Mouse (Mus musculus): ENCODE data around the gene Cdk5. TPM values are rescaled to one million over a fixed set of nuclear protein-coding genes. Genes with fewer than 3 reads are reported as not detected.

Gene Cdk5
- polyA plus RNA-seq, 1 experiment from 2014 or later, result 115 TPM

DNA sequence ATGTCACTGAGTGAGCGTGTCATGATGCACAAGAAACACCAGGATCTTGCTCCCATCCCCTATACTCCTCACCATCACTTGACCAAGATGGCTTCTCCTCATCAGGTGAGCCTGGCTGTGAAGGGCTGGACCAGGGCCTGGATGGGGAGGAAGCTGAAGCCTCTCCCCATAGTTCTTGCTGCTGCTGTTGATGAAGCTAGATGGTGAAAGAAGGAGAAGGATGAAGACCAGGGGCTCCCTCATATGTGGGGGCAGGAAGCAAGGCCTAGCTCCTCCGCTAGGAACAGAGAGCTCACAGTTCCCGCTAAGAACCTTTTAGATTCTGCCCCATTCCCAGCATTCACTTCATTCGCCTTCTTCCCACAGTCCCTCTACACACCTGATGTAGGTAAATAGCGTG, 38.0 kb downstream of the Cdk5 start:
- DNase-seq (ENCODE audit: low spot score) (no peak), ATAC-seq (ENCODE audit: low FRiP score) (no peak)
- Histone ChIP-seq H3K9me3 (ENCODE audit: control insufficient read depth, low read length) (no peaks in the 10 kb centered on the region), H3K9ac (no peak overlapping the region), H3K36me3 (replicated peaks; ENCODE audit: control insufficient read depth, insufficient read depth) (no peaks in the 10 kb centered on the region), H3K27me3 (ENCODE audit: control insufficient read depth, insufficient read depth, low read length) (peaks cover 27% of the 10 kb centered on the region), H3K4me3 (replicated peaks; ENCODE audit: low read length) (no peak overlapping the region), H3K4me2 (replicated peaks) (no peak overlapping the region), H3K27ac (no peak overlapping the region), H3K4me1 (replicated peaks; ENCODE audit: control insufficient read depth, insufficient read depth, low read length) (peaks cover 14% of the 10 kb centered on the region)
- WGBS, result 91% methylated on average over 5 of the region's 5 CpGs

DNA sequence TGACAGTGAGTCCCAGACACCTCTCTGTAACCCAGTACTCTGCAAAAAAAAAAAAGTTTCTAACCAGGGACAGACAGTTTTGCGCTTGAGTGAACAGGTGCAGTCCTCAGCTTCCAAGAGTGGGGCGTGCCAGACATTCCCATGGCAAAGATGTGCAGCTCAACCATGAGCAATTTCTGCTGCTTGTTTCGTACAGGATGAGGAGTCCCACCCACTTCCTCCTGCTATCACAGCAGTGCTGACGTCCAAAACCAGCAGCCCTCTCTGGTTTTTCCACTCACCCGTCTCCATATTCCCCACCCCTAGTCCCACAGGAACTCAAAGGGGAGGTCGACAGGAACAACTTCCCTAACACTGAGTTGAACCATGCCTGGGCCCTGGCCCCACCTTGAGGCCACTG, 38.9 kb downstream of the Cdk5 start:
- no peaks in the 10 kb centered on the region for H3K36me3 ChIP-seq (replicated peaks; ENCODE audit: control insufficient read depth, insufficient read depth)
- H3K4me1 ChIP-seq (replicated peaks; ENCODE audit: control insufficient read depth, insufficient read depth, low read length), result peaks cover 14% of the 10 kb centered on the region
- no peak for ATAC-seq (ENCODE audit: low FRiP score)
- no peak overlapping the region for H3K4me3 ChIP-seq (replicated peaks; ENCODE audit: low read length)
- H3K9ac ChIP-seq, result no peak overlapping the region
- peaks cover 23% of the 10 kb centered on the region for H3K27me3 ChIP-seq (ENCODE audit: control insufficient read depth, insufficient read depth, low read length)
- no peak overlapping the region for H3K27ac ChIP-seq
- no peak for DNase-seq (ENCODE audit: low spot score)
- H3K4me2 ChIP-seq (replicated peaks), result peak overlapping the region; percentile 67
- WGBS, result 69% methylated on average over 6 of the region's 6 CpGs
- no peaks in the 10 kb centered on the region for H3K9me3 ChIP-seq (ENCODE audit: control insufficient read depth, low read length)

DNA sequence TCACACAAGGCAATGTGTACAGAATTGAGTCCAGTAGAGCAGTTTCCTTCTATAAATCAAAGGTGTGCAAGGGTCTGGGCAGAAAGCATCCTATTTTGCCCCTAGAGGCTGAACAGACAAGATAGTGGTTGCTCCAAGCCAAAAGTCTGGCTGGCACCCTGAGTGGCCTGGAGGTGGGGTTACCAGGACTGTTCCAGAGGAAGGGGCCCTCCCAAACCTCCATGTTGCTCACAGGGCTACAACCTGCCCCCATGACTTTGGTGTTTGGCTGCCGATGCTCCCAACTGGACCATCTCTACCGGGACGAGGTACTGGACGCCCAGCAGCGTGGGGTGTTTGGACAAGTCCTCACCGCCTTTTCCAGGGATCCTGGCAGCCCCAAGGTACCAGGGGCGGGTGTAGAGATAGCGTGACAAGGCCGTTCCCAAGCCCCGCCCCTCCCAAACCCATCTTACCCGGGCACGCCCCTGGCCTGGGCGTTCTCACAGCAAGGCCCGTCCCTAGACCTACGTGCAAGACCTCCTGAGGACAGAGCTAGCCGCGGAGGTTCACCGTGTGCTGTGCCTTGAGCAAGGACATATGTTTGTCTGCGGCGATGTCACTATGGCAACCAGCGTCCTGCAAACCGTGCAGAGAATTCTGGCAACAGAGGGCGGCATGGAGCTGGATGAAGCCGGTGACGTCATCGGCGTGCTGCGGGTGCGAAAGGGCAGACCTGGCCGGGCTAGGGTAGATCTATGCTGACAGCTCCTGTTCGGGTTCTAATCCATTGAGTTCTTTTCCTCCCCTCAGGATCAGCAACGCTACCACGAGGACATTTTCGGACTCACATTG, 40.1 kb downstream of the Cdk5 start:
- H3K4me1 ChIP-seq (replicated peaks; ENCODE audit: control insufficient read depth, insufficient read depth, low read length), result peaks cover 14% of the 10 kb centered on the region
- H3K4me3 ChIP-seq (replicated peaks; ENCODE audit: low read length), result peak overlapping the region; percentile 43
- H3K27me3 ChIP-seq (ENCODE audit: control insufficient read depth, insufficient read depth, low read length), result peaks cover 16% of the 10 kb centered on the region; the same call in 1 of the 2 replicates
- peak overlapping the region; percentile 67 for H3K4me2 ChIP-seq (replicated peaks)
- ATAC-seq (ENCODE audit: low FRiP score), result peak; percentile 80
- WGBS, result 2% methylated on average over 34 of the region's 34 CpGs
- DNase-seq (ENCODE audit: low spot score), result peak; percentile 90
- H3K27ac ChIP-seq, result peak overlapping the region; percentile 75
- H3K9me3 ChIP-seq (ENCODE audit: control insufficient read depth, low read length), result no peaks in the 10 kb centered on the region
- no peaks in the 10 kb centered on the region for H3K36me3 ChIP-seq (replicated peaks; ENCODE audit: control insufficient read depth, insufficient read depth)
- peak overlapping the region; percentile 63 for H3K9ac ChIP-seq

DNA sequence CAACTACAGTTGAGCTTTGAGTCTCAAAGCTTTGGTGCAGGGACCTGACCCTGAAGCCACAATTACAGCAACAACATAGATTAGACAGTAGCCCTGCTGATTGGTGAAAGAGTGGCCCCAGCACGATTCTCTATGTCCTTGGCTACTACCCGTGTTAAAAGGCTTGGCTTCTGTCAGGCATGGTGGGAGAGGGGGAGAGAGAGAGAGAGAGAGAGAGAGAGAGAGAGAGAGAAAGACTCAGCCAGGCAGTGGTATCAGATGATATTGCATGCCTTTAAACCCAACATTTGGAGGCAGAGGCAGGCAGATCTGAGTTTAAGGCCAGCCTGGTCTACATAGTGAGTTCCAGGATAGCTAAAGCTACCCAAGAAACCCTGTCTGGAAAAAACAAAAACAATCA, 41.3 kb downstream of the Cdk5 start:
- WGBS, result 62% methylated on average over 2 of the region's 2 CpGs

DNA sequence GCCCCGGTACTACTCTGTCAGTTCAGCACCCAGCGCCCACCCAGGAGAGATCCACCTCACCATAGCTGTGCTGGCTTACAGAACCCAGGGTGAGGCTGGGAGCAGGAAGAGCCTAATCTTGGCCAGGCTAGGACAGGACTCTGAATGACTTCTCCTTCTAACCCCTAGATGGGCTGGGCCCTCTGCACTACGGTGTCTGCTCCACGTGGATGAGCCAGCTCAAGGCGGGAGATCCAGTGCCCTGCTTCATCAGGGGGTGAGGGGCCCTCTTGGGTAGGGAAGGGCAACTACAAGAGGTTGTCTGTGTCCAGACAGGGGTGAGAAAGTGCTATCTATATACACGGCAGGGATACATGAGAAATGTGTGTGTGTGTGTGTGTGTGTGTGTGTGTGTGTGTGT, 41.8 kb downstream of the Cdk5 start:
- Histone ChIP-seq H3K27me3 (ENCODE audit: control insufficient read depth, insufficient read depth, low read length) (peaks cover 8% of the 10 kb centered on the region; the same call in 1 of the 2 replicates), H3K4me1 (replicated peaks; ENCODE audit: control insufficient read depth, insufficient read depth, low read length) (peaks cover 4% of the 10 kb centered on the region; the same call in 1 of the 2 replicates), H3K4me2 (replicated peaks) (no peak overlapping the region), H3K27ac (no peak overlapping the region), H3K4me3 (replicated peaks; ENCODE audit: low read length) (no peak overlapping the region), H3K9me3 (ENCODE audit: control insufficient read depth, low read length) (no peaks in the 10 kb centered on the region), H3K36me3 (replicated peaks; ENCODE audit: control insufficient read depth, insufficient read depth) (no peaks in the 10 kb centered on the region), H3K9ac (no peak overlapping the region)
- no peak for DNase-seq (ENCODE audit: low spot score)
- no peak for ATAC-seq (ENCODE audit: low FRiP score)
- 76% methylated on average over 6 of the region's 6 CpGs for WGBS

More for the DNA sequence above, 41.3 kb downstream of the Cdk5 start:
- H3K9me3 ChIP-seq (ENCODE audit: control insufficient read depth, low read length), result no peaks in the 10 kb centered on the region
- no peak overlapping the region for H3K27ac ChIP-seq
- no peak overlapping the region for H3K9ac ChIP-seq
- no peaks in the 10 kb centered on the region for H3K36me3 ChIP-seq (replicated peaks; ENCODE audit: control insufficient read depth, insufficient read depth)
- H3K27me3 ChIP-seq (ENCODE audit: control insufficient read depth, insufficient read depth, low read length), result peaks cover 11% of the 10 kb centered on the region; the same call in 1 of the 2 replicates
- H3K4me3 ChIP-seq (replicated peaks; ENCODE audit: low read length), result no peak overlapping the region
- no peak overlapping the region for H3K4me2 ChIP-seq (replicated peaks)
- no peak for DNase-seq (ENCODE audit: low spot score)
- H3K4me1 ChIP-seq (replicated peaks; ENCODE audit: control insufficient read depth, insufficient read depth, low read length), result peaks cover 6% of the 10 kb centered on the region; the same call in 1 of the 2 replicates
- no peak for ATAC-seq (ENCODE audit: low FRiP score)

DNA sequence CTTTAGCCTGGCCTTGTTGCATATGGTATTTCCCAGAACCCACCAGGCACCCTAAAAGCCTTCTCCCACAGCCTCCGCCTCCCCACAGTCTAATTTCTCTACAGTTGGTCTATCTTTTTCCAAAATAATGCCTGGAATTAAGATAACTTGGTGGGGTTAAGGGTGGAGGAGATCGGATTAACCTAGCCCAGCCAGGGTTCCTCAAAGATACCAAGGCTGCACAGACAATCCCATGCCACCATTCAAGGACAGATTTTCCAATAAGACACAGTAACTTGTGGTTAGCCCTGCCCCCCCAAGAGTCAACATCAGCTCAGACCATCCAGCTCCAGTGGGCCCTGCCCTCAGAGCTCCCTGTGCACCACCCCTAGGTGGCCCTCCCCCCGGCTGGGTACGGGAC, 42.8 kb downstream of the Cdk5 start:
- Histone ChIP-seq H3K36me3 (replicated peaks; ENCODE audit: control insufficient read depth, insufficient read depth) (no peaks in the 10 kb centered on the region), H3K9ac (no peak overlapping the region), H3K4me2 (replicated peaks) (no peak overlapping the region), H3K27ac (no peak overlapping the region), H3K9me3 (ENCODE audit: control insufficient read depth, low read length) (no peaks in the 10 kb centered on the region), H3K4me3 (replicated peaks; ENCODE audit: low read length) (no peak overlapping the region), H3K27me3 (ENCODE audit: control insufficient read depth, insufficient read depth, low read length) (no peaks in the 10 kb centered on the region), H3K4me1 (replicated peaks; ENCODE audit: control insufficient read depth, insufficient read depth, low read length) (peaks cover 4% of the 10 kb centered on the region; the same call in 1 of the 2 replicates)
- DNase-seq (ENCODE audit: low spot score) (no peak), ATAC-seq (ENCODE audit: low FRiP score) (no peak)
- WGBS, result 91% methylated on average over 4 of the region's 4 CpGs

DNA sequence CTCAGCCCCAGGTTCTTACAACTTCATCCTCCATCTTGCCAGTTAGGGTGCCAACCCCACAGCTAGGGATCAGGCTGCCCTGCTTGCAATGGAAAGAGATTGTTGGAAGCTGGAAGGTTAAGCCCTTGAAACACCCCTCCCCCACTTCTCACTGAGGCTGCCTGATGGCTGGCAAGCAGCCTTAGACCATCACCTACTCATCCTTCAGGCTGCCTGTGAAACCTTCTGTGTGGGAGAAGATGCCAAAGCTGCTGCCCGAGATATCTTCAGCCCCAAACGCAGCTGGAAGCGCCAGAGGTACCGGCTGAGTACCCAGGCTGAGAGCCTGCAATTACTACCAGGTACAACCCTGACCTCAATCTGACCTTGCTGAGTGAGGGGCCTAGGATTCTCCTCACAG, 43.8 kb downstream of the Cdk5 start:
- peaks cover 4% of the 10 kb centered on the region; the same call in 1 of the 2 replicates for H3K4me1 ChIP-seq (replicated peaks; ENCODE audit: control insufficient read depth, insufficient read depth, low read length)
- DNase-seq (ENCODE audit: low spot score) (no peak), ATAC-seq (ENCODE audit: low FRiP score) (no peak)
- H3K9me3 ChIP-seq (ENCODE audit: control insufficient read depth, low read length), result no peaks in the 10 kb centered on the region
- no peak overlapping the region for H3K9ac ChIP-seq
- WGBS, result 80% methylated on average over 4 of the region's 4 CpGs
- H3K4me3 ChIP-seq (replicated peaks; ENCODE audit: low read length), result no peak overlapping the region
- no peaks in the 10 kb centered on the region for H3K36me3 ChIP-seq (replicated peaks; ENCODE audit: control insufficient read depth, insufficient read depth)
- H3K4me2 ChIP-seq (replicated peaks), result no peak overlapping the region
- H3K27me3 ChIP-seq (ENCODE audit: control insufficient read depth, insufficient read depth, low read length), result no peaks in the 10 kb centered on the region
- no peak overlapping the region for H3K27ac ChIP-seq

DNA sequence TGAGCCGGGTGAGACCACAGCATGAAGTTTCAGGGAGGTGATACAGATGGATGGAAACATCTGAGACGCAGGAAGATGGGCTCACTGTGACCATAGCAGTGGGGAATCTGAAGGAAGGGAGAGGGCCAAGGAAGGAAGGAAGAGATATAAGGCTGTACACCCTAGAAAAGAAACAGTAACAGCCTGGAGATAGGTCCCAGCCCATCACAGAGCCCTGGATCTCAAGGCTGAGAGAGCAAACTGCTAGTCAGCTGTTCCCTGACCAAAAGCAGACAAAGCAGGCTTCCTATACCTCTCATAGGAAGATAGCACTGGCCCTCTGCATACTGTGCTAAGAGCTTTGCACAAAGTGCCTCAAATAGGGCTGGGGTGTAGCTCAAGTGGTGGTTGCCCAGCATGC, 44.6 kb downstream of the Cdk5 start:
- Histone ChIP-seq H3K4me2 (replicated peaks) (no peak overlapping the region), H3K4me1 (replicated peaks; ENCODE audit: control insufficient read depth, insufficient read depth, low read length) (peaks cover 4% of the 10 kb centered on the region; the same call in 1 of the 2 replicates), H3K27ac (no peak overlapping the region), H3K36me3 (replicated peaks; ENCODE audit: control insufficient read depth, insufficient read depth) (no peaks in the 10 kb centered on the region), H3K9ac (no peak overlapping the region), H3K4me3 (replicated peaks; ENCODE audit: low read length) (no peak overlapping the region), H3K27me3 (ENCODE audit: control insufficient read depth, insufficient read depth, low read length) (no peaks in the 10 kb centered on the region), H3K9me3 (ENCODE audit: control insufficient read depth, low read length) (no peaks in the 10 kb centered on the region)
- DNase-seq (ENCODE audit: low spot score) (no peak), ATAC-seq (ENCODE audit: low FRiP score) (no peak)
- 87% methylated on average over 2 of the region's 2 CpGs for WGBS

DNA sequence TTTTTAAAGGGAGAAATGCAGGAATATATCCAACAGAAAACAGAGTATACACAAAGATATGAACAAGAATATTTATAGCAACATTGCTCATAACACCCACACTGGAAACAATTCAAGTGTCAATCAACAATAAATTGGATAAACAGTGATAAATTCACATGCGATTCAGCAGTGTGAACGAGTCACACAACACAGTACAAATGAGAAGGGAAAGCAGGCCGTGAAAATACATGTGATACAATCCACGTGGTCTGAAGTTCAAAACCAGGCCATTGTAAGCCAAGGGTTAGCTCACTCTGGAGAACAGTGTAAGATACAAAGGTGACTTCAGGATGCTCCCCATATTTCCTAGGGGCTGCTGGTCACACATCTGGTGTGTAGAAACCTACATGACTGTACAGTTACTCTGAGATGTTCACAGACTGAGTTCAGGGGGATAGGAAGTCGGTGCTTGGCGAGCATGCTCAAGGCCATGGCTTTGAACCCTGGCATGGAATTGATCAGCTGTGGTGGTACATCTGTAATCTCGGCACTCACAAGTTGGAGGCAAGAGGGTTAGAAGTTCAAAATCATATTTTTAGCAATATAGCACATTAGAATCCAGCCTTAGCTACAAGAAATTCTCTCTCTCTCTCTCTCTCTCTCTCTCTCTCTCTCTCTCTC, 48.5 kb downstream of the Cdk5 start:
- Histone ChIP-seq H3K4me1 (replicated peaks; ENCODE audit: control insufficient read depth, insufficient read depth, low read length) (no peaks in the 10 kb centered on the region), H3K9ac (no peak overlapping the region), H3K27me3 (ENCODE audit: control insufficient read depth, insufficient read depth, low read length) (no peaks in the 10 kb centered on the region), H3K9me3 (ENCODE audit: control insufficient read depth, low read length) (no peaks in the 10 kb centered on the region), H3K27ac (no peak overlapping the region), H3K4me3 (replicated peaks; ENCODE audit: low read length) (no peak overlapping the region), H3K4me2 (replicated peaks) (no peak overlapping the region), H3K36me3 (replicated peaks; ENCODE audit: control insufficient read depth, insufficient read depth) (no peaks in the 10 kb centered on the region)
- 86% methylated on average over 7 of the region's 7 CpGs for WGBS
- ATAC-seq (ENCODE audit: low FRiP score) (no peak), DNase-seq (ENCODE audit: low spot score) (no peak)
